Mouse (Mus musculus) kidney, adult 2 months (tissue): ENCODE measurements around the gene Cfap97d2. TPM values are rescaled to one million over a fixed set of nuclear protein-coding genes. Genes with fewer than 3 reads are reported as not detected.
A peak's percentile ranks its signal among the peaks of the same experiment; 100 is the strongest.

Experiments used
- DNase-seq: peaks from one replicate; pipeline ENCODE4 v3.0.0; 2021
- H3K27ac ChIP-seq: fragments of 200-500 bp; 2 replicates; pipeline ENCODE4 v1.5.1; 2012; ENCODE audit warnings: low read depth, low read length, control low read depth, inconsistent platforms; ENCODE audit not compliant: insufficient read depth
- H3K27me3 ChIP-seq: fragments of 200-500 bp; replicated peaks from 2 replicates; pipeline ENCODE4 v1.6.1; 2012; ENCODE audit warnings: mild to moderate bottlenecking, moderate library complexity, low read length, inconsistent platforms; ENCODE audit not compliant: control insufficient read depth, insufficient read depth
- H3K36me3 ChIP-seq: fragments of 200-500 bp; 2 replicates; pipeline ENCODE4 v1.6.1; 2012; ENCODE audit warnings: mild to moderate bottlenecking, moderate library complexity, low read length, inconsistent platforms; ENCODE audit not compliant: control insufficient read depth, insufficient read depth
- H3K4me1 ChIP-seq: fragments of 200-500 bp; 2 replicates; pipeline ENCODE4 v1.6.1; 2011; ENCODE audit warnings: low read length; ENCODE audit not compliant: control insufficient read depth, insufficient read depth
- H3K4me3 ChIP-seq: fragments of 200-500 bp; 2 replicates; pipeline ENCODE4 v1.5.1; 2011; ENCODE audit warnings: mild to moderate bottlenecking, low read depth, low read length, control low read depth; ENCODE audit not compliant: insufficient read depth
- CTCF ChIP-seq: fragments of 200-500 bp; conservative IDR thresholded peaks from 2 replicates; pipeline ENCODE4 v1.5.1; 2011; ENCODE audit warnings: low read depth, mild to moderate bottlenecking, control low read depth, low read length, moderate library complexity, mixed read lengths; ENCODE audit not compliant: insufficient read depth, insufficient read length
- POLR2A ChIP-seq: fragments of 200-500 bp; IDR thresholded peaks from one replicate; pipeline ENCODE4 v1.6.1; 2011; ENCODE audit warnings: low read depth, low read length, control low read depth
- WGBS: fragments of 180-500 bp; shearing (Covaris S2); methylation state at CpG from one replicate; pipeline ENCODE4 v1.1.7; 2018; 5-methylcytosine and 5-hydroxymethylcytosine counted together
- polyA plus RNA-seq: library from polyadenylated mRNA; depleted of rRNA; stranded (reverse); fragments of >200 nt; gene quantifications from 2 replicates; pipeline ENCODE4 v1.2.3, GENCODE M21; 2012

Cfap97d2 gene
- polyA plus RNA-seq, 1 experiment: not detected

DNA sequence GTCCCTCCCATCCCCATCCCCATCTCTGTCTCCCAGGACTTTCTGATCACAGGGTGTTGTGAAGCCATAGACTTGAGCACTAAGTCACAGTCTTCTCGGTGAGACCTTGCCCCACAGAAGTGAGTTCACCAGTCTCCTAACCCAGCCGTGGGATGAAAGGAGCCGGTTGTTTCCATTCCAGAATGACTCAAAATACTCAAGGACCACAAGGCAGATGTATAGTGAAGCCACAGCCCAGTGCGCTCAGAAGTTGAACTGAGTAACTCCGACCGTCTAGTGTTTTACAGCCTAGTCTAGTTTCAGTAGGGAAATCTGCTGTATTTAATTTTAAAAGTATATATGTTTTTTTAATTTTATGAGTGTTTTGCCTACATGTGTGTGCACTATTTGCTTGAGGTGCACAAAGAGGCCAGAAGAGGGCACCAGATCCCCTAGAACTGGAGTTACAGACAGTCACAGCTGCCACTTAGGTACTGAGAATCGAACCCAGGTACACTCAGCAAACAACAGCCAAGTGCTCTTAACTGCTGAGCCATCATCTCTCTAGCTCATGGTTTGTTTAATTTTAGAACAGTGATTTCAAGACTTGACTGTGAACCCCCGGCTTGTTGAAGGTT lies 18.5 kb upstream of the Cfap97d2 start:
- no peak for DNase-seq
- WGBS: 95% methylated on average over 8 of the region's 8 CpGs

DNA sequence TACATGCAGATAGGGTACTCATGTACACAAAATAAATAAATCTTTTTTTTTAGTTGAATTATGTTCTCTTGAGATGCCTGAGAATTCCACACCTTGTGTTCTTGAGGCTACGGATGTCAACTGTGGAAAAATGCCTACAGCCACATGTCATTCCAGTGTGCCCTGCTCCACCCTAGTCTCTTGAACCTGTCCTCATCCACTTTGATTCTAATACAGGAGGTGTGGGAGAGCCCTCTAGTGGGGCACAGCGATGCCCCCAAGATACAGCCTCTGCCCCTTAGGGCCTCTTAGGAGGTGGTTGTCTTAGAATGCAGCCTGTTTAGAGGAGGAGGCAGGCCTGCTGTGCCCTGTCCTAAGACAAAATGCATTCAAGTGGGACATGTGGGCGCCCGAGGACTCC lies 17.7 kb upstream of the Cfap97d2 start:
- DNase-seq: no peak
- WGBS: 82% methylated on average over 4 of the region's 4 CpGs
- no peak overlapping the region for H3K27ac ChIP-seq
- TF ChIP-seq CTCF (peak; percentile 25; the same call in 1 of the 2 replicates), POLR2A (no peak)
- no peak overlapping the region for H3K4me3 ChIP-seq
- H3K36me3 ChIP-seq: no peaks in the 10 kb centered on the region
- H3K4me1 ChIP-seq: no peaks in the 10 kb centered on the region
- H3K27me3 ChIP-seq: no peaks in the 10 kb centered on the region

More for the DNA sequence above, 18.5 kb upstream of the Cfap97d2 start:
- Histone ChIP-seq H3K27me3 (no peaks in the 10 kb centered on the region), H3K27ac (no peak overlapping the region), H3K4me3 (no peak overlapping the region), H3K4me1 (no peaks in the 10 kb centered on the region), H3K36me3 (no peaks in the 10 kb centered on the region)
- TF ChIP-seq CTCF (0 out of 2 replicates have a peak, but pooled peaks have one; percentile 1), POLR2A (no peak)

DNA sequence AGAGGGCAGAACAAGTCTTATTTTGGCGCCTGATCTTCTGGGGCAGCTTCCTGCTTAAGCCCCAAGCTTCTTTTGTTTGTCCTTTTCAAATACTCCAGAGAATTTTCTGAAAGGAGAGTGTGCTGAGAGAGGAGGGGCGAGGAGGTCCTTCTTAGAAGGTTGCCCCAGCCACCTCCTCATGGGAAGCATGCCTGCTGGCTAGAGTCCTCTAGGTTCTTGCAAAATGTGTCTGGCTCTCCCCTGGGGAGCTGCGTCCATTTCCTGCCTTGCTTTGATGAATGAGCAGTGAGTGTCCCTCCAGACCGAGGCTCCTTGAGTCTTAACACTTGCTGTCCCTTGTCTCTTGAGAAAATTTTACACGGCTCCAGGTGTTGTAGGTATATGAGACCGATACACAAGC lies 17.2 kb upstream of the Cfap97d2 start:
- Histone ChIP-seq H3K4me3 (no peak overlapping the region), H3K36me3 (no peaks in the 10 kb centered on the region), H3K27me3 (no peaks in the 10 kb centered on the region), H3K27ac (no peak overlapping the region), H3K4me1 (no peaks in the 10 kb centered on the region)
- 56% methylated on average over 6 of the region's 6 CpGs for WGBS
- DNase-seq: peak; percentile 60
- TF ChIP-seq POLR2A: no peak
- TF ChIP-seq CTCF: no peak

DNA sequence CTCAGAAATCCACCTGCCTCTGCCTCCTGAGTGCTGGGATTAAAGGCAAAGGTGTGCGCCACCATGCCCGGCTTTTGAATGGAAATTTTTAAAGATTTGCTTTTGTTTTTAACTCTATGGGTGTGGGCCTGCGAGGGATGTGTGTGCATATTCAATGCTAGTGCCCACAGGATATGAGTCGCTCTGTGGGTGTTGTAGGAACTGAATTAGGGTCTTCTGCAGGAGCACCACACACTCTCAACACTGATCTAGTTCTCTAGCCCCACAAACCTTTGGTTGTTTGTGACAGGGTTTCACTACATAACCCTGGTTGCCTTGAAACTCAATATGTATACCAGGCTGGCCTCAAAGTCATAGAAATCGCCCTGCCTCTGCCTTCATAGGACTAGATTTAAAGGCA lies 16.4 kb upstream of the Cfap97d2 start:
- no peak for TF ChIP-seq CTCF
- TF ChIP-seq POLR2A: no peak
- DNase-seq: no peak
- H3K36me3 ChIP-seq: no peaks in the 10 kb centered on the region

DNA sequence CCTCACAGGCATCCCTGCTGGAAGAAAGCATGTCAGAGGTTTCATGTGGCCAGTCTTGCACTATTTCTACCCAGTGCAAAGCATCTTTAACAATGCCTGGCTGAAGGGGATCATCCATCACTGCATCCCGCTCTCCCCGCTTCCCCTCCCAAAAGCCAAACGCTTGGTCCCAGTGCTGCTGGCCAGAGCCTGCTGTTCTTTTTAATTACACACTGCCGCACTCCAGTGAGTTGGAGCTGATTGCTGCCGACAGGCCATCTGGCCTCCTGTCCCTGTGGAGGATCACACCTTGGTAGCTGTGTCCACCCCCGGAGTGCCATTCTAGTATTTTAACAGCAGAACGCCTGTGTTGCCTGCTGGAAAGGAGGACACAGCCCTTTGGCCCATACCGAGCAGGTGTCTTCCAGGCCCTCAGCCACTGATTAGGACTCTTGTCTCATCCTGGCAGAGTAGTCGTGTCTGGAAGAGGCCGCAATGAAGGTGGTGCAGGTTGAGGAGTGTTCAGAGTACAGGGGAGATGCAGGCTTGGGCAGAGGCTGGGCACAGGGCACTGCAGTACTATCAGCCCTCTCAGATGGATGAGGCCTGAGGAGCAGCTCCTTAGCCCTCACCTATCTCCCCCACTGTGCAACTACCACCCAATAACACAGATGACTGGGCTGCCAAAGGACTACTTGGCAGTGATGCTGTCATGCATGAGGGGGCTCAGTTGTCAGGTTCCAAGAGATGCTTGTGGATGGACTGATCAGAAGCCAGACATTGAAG lies 13.2 kb upstream of the Cfap97d2 start:
- no peaks in the 10 kb centered on the region for H3K27me3 ChIP-seq
- no peaks in the 10 kb centered on the region for H3K4me1 ChIP-seq
- H3K36me3 ChIP-seq: no peaks in the 10 kb centered on the region
- no peak for TF ChIP-seq CTCF
- no peak for TF ChIP-seq POLR2A
- WGBS: 52% methylated on average over 10 of the region's 10 CpGs
- no peak overlapping the region for H3K4me3 ChIP-seq
- no peak overlapping the region for H3K27ac ChIP-seq
- DNase-seq: no peak

More for the DNA sequence above, 16.4 kb upstream of the Cfap97d2 start:
- H3K4me1 ChIP-seq: no peaks in the 10 kb centered on the region
- H3K27me3 ChIP-seq: no peaks in the 10 kb centered on the region
- H3K27ac ChIP-seq: no peak overlapping the region
- WGBS: 87% methylated on average over 5 of the region's 5 CpGs
- H3K4me3 ChIP-seq: no peak overlapping the region

DNA sequence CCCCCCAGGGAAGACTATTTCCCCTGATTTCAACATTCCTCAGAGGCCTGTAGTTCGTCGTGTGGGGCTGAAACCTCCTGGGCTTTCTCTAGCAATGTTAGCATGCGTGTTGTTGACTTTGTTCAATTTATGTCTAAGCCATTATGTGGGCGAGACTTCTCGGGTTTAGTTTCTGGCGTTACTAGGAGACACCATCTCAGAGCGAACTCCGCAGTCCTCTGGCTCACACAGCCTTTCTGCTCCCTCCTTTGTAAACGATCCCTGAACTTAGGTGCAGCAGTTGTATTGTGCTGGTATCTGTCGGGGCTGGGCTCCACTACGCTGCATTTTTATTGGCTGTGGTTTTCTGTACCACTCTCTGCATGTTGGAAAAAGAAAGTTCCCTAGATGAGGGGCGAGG lies 11.0 kb upstream of the Cfap97d2 start:
- 37% methylated on average over 12 of the region's 12 CpGs for WGBS
- no peaks in the 10 kb centered on the region for H3K27me3 ChIP-seq
- no peaks in the 10 kb centered on the region for H3K4me1 ChIP-seq
- TF ChIP-seq CTCF: no peak
- no peak for TF ChIP-seq POLR2A
- DNase-seq: no peak
- H3K36me3 ChIP-seq: no peaks in the 10 kb centered on the region
- H3K4me3 ChIP-seq: no peak overlapping the region
- H3K27ac ChIP-seq: no peak overlapping the region

DNA sequence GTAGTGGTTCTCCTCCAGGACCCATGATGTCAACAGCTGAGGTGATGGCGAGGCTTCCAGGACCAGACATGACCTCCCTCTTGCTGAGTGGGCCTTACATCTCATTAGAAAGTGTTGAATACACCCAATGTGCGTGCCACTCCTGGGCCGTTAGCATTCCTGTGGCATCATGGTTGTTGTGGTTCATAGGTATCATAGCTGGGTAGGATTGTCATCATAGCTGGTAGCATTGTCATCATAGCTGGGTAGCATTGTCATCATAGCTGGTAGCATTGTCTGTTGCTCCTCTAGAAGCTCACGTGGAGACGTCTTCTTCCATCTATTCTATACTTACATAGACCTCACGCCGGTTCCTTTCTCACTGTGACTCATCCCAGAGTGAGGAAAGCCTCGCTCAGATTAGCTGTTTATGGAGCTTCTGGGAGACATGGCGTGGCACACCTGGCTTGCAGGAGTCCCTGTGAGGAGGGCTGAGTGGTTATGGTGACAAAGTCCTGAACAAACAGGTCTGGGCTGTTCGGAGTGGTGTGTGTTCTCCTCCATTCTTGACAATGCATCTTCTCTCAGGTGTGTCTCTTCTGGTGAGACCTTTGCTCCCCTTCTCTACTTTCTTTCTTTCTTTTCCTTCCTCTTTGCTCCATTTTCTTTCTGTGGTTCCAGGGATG lies 10.4 kb upstream of the Cfap97d2 start:
- Histone ChIP-seq H3K36me3 (no peaks in the 10 kb centered on the region), H3K4me1 (no peaks in the 10 kb centered on the region), H3K27ac (no peak overlapping the region), H3K4me3 (no peak overlapping the region), H3K27me3 (no peaks in the 10 kb centered on the region)
- 96% methylated on average over 10 of the region's 10 CpGs for WGBS
- DNase-seq: no peak
- TF ChIP-seq CTCF (no peak), POLR2A (no peak)
